Mouse (Mus musculus): ENCODE data around the gene Klk1. TPM values are rescaled to one million over a fixed set of nuclear protein-coding genes. Genes with fewer than 3 reads are reported as not detected.

Klk1 gene
- total RNA-seq (2023): 1 to 10 TPM; 1.2 to 1.8 TPM

DNA sequence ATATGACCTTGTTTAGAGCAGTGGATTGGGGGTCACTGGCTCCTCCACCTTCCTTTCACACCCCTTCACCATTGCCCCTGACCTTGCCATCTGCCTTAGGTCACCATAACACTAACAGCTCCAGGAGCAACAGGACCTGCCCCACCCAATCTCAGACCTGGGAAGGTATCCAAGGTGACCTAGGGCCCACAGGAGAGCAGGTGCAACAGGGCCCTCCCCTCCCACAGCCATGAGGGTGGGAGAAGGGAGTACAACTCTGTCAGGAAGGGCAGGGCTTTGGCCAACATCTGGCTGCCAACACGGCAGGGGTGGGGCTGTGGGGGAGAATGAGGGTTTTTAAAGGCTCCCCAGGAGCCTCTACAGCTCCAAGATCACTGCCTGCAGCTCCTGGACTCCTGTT lies at the start of gene Klk1:
Klk1 (plus strand) TSS at position 285 of the 400 bp plus-strand sequence.

DNA sequence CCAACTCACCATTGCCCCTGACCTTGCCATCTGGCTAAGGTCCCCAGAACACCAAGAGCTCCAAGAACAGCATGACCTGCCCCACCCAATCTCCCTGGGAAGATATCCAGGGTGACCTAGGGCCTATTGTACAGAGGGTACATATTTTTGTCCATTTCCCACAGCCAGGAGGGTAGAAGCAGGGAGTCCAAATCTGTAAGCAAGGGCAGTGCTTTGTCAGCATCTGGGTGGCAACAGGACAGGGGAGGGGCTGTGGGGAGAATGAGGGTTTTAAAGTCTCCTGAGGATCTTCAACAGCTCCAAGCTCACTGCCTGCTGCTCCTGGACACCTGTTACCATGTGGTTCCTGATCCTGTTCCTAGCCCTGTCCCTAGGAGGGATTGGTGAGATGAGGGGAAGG lies 37.2 kb upstream of the Klk1 start, which contains the start of gene Klk1b24:
Klk1b24 (plus strand) TSS at position 301 of the 400 bp plus-strand sequence.

DNA sequence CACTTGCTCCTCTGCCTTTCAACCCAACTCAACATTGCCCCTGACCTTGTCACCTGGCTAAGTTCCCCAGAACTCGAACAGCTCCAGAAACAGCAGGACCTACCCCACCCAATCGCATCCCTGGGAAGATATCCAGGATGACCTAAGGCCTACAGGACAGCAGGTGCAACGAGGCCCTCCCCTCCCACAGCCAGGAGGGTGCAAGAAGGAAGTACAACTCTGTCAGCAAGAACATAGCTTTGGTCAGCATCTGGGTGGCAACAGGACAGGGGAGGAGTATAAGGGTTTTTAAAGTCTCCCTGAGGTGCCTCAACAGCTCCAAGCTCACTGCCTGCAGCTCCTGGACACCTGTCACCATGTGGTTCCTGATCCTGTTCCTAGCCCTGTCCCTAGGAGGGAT lies 27.3 kb upstream of the Klk1 start, which contains the start of gene Klk1b3:
Klk1b3 (plus strand) TSS at position 301 of the 400 bp plus-strand sequence.

DNA sequence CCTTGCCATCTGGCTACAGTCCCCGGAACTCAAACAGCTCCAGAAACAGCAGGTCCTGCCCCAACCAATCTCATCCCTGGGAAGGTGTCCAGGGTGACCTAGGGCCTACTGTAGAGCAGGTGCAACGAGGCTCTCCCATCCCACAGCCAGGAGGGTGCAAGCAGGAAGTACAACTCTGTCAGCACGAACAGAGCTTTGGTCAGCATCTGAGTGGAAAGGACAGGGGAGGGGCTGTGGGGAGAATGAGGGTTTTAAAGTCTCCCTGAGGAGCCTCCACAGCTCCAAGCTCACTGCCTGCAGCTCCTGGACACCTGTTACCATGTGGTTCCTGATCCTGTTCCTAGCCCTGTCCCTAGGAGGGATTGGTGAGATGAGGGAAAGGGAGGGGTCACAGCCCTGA lies 18.0 kb upstream of the Klk1 start, which contains the start of gene Klk1b4:
Klk1b4 (plus strand) TSS at position 301 of the 400 bp plus-strand sequence.

DNA sequence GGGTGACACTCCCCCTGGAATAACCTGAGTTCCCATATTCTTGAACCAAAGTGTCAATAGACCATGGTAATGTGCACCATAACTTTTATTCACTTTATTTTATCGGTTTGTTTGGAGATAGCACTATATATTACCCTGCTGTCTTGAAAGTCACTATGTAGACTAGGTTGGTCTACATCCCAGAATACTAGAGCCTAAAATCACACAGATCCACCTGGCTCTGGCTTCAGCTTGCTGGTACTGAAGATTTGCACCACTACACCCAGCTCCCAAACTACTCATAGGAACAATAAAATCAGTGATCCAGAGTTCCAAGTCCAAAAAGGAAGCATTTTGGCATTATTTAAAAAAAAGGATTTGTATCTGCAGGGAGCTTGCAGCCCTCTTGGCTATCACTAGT lies 9.5 kb upstream of the Klk1 start, which contains the start of gene Klk1b5:
Klk1b5 (plus strand) TSS at position 301 of the 400 bp plus-strand sequence.

DNA sequence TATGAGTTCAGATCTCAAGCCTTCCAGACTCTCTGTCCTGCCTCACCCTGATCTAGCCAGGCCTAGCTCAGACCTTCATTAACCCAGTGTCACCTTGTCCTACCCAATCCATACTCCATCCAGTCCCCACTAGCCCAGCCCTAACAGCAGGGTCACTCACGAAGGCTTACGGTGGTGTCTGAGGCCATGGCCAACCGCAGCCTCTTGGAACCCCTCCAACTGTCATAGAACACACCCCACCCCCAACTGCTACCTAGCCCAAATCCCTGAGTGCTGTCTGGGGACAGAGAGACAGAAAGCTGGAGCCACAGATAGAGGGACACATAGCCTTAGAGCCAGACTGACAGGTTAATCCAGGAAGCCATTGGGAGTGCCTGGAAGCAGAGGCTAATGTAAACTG lies 10.7 kb downstream of the Klk1 start, which contains the start of gene Gm36864:
Gm36864 (plus strand) TSS at position 269 of the 400 bp plus-strand sequence.

DNA sequence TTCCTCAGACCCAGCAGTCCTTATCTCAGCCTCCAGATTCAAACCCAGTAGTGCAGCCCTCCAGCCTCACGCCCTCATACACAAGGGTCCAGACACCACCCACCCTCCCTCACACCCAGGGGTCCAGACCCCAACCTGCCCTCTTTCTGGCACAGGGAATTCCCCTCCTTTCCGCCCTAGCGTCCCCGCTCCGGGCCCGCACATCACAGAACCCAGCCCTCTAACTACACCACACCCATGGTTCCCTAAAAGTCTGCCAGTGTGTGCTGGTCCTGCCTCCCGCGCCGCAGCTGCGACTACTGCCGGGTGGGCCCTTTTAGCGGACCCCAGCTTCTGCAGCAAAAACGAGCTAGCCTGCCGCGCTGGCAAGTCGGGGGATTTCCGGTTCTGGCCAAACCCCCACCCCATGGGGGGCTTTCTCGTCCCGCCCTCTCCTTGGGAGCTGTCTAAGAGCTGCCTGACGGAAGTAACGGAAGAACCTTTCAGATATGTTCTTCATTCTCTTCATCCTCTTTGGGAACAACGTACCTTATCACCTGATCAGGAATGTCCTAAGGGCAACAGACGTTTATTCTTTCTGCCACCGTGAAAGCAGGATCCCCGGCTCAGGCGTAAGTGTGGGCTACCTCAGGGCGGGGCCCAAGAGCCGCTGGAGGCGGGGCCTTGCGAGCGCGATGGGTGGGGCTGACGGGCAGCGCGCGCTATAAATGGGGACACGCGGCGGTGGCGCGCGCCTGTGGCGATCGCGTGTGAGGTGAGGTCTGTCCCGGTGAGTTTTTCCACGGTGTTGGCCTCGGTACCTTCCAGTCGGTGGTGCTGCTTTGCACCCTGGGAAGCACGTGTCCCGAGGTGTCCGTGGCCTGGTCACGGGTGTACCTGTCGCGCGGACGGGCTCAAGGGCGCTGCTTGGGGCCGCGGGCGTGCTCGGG lies 21.2 kb downstream of the Klk1 start, which contains the start of the genes 1700028J19Rik and 2410002F23Rik:
1700028J19Rik (minus strand) TSS at position 641 of the 929 bp plus-strand sequence.
2410002F23Rik (plus strand) TSS at position 668 of the 929 bp plus-strand sequence.

DNA sequence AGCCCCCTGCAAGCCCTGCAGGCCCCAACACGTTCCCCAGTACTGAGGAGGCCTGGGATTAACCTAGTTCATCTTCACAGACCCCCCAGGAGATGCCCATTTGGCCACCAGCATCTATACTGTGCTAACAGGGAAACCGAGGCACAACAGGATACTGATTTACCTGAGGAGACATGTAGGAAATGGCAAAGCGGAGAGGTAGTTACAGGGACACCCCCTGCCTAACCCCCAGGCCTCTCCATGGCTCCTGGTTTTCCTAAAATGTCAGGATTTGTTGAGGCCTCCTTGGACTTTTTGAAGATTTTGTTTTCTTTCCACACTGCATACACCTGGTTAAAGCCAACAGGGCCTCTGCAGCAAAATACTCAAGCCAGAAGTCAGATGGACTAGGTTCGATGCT lies 32.1 kb downstream of the Klk1 start, which contains the start of gene Acp4:
Acp4 (minus strand) TSS at position 101 of the 400 bp plus-strand sequence.

DNA sequence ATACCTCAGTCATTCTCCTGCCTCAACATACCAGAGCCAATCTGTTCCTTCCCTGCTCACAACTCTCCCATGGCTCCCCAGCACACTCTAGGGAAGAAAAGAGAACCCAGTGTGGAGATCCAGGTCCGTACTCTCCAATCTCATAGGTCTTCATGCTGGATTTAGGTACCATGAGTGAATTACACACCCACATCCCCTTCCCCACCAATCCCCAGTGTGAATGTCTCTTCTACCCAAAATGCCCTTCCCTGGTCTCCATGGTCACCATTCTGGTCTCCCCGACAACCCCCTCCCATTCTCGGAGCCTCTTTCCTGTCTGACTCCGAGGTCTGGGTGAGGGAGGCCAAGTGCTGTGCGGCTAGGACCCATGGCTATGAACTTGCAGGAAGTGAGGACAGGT lies 36.0 kb downstream of the Klk1 start, which contains the start of gene Gm15517:
Gm15517 (plus strand) TSS at position 301 of the 400 bp plus-strand sequence.

Other genes starting within 250 kb of the Klk1 start
- 1 to 10 TPM in 1 of 2 experiments, not detected in 1; 1.1 TPM for gene Klk1b9, start 249.3 kb upstream of the Klk1 start, total RNA-seq (2023)
- gene Klk1b11, start 229.5 kb upstream of the Klk1 start, total RNA-seq (2023): not detected
- not detected for gene Klk1b26, start 213.2 kb upstream of the Klk1 start, total RNA-seq (2023)
- gene Klk1b27, start 173.1 kb upstream of the Klk1 start, total RNA-seq (2023): 1 to 10 TPM in 1 of 2 experiments, not detected in 1; 1.1 TPM
- not detected for gene Klk1b21, start 123.0 kb upstream of the Klk1 start, total RNA-seq (2023)
- gene Klk1b22, start 112.7 kb upstream of the Klk1 start, total RNA-seq (2023): not detected
- gene Klk1b16, start 88.6 kb upstream of the Klk1 start, total RNA-seq (2023): not detected
- gene Klk1b24, start 37.1 kb upstream of the Klk1 start, total RNA-seq (2023): not detected
- not detected for gene Klk1b3, start 27.2 kb upstream of the Klk1 start, total RNA-seq (2023)
- not detected for gene Klk1b4, start 17.9 kb upstream of the Klk1 start, total RNA-seq (2023)
- not detected for gene Klk1b5, start 9.4 kb upstream of the Klk1 start, total RNA-seq (2023)
- gene Gm36864, start 10.8 kb downstream of the Klk1 start, total RNA-seq (2023): not detected
- gene 1700028J19Rik, start 21.3 kb downstream of the Klk1 start, total RNA-seq (2023): 1 to 10 TPM; 2.2 to 2.5 TPM
- gene 2410002F23Rik, start 21.4 kb downstream of the Klk1 start, total RNA-seq (2023): 100 to 1,000 TPM; 161 to 167 TPM
- gene Acp4, start 32.0 kb downstream of the Klk1 start, total RNA-seq (2023): not detected
- gene Gm15517, start 36.1 kb downstream of the Klk1 start, total RNA-seq (2023): not detected
- gene Clec11a, start 81.5 kb downstream of the Klk1 start, total RNA-seq (2023): 1 to 10 TPM in 1 of 2 experiments, under 1 TPM in 1; 0.98 to 1.1 TPM
- gene Shank1, start 84.9 kb downstream of the Klk1 start, total RNA-seq (2023): under 1 TPM; 0.21 to 0.82 TPM
- under 1 TPM in 1 of 2 experiments, not detected in 1; 0.87 TPM for gene Syt3, start 158.7 kb downstream of the Klk1 start, total RNA-seq (2023)
- not detected for gene 1700008O03Rik, start 160.5 kb downstream of the Klk1 start, total RNA-seq (2023)
- not detected for gene Lrrc4b, start 203.7 kb downstream of the Klk1 start, total RNA-seq (2023)
- gene Aspdh, start 240.0 kb downstream of the Klk1 start, total RNA-seq (2023): not detected
- gene Josd2, start 242.6 kb downstream of the Klk1 start, total RNA-seq (2023): 10 to 100 TPM; 46.2 to 57.4 TPM

Data from T-cell, adult 66 days (primary cell).